Mouse (Mus musculus) limb, embryonic 14.5 days (tissue): ENCODE measurements around the gene Olfr552. TPM values are rescaled to one million over a fixed set of nuclear protein-coding genes. Genes with fewer than 3 reads are reported as not detected.

Source experiments
- ATAC-seq: fragments of 200-750 bp; cut with Nextera tagmentation; 2 replicates; pipeline ENCODE4 v1.8.0; 2017; ENCODE audit warnings: low read depth, moderate number of reproducible peaks, moderate TSS enrichment; ENCODE audit not compliant: low FRiP score
- DNase-seq: peaks from one replicate; pipeline ENCODE4 v3.0.0-alpha.2; 2015; ENCODE audit warnings: low spot score
- H3K27ac ChIP-seq: fragments of 300-500 bp; sonication (generic); replicated peaks from 2 replicates; pipeline ENCODE4 v1.5.1; 2014; ENCODE audit warnings: low read depth, mild to moderate bottlenecking, low read length, moderate library complexity, mixed read lengths
- H3K27me3 ChIP-seq: fragments of 300-500 bp; sonication (generic); 2 replicates; pipeline ENCODE4 v1.6.1; 2014; ENCODE audit warnings: low read length, mixed read lengths; ENCODE audit not compliant: control insufficient read depth, insufficient read depth
- H3K36me3 ChIP-seq: fragments of 300-500 bp; sonication (generic); 2 replicates; pipeline ENCODE4 v1.6.1; 2014; ENCODE audit warnings: mild to moderate bottlenecking, low read length, moderate library complexity, mixed read lengths; ENCODE audit not compliant: control insufficient read depth, insufficient read depth
- H3K4me1 ChIP-seq: fragments of 300-500 bp; sonication (generic); 2 replicates; pipeline ENCODE4 v1.6.1; 2014; ENCODE audit warnings: antibody characterized with exemption, low read length, mixed read lengths; ENCODE audit not compliant: control insufficient read depth, insufficient read depth
- H3K4me2 ChIP-seq: fragments of 300-500 bp; sonication (generic); replicated peaks from 2 replicates; pipeline ENCODE4 v1.6.1; 2014; ENCODE audit warnings: low read depth, mild to moderate bottlenecking, low read length, moderate library complexity; ENCODE audit not compliant: severe bottlenecking
- H3K4me3 ChIP-seq: fragments of 300-500 bp; sonication (generic); replicated peaks from 2 replicates; pipeline ENCODE4 v1.5.1; 2014; ENCODE audit warnings: low read length
- H3K9ac ChIP-seq: fragments of 300-500 bp; sonication (generic); 2 replicates; pipeline ENCODE4 v1.6.1; 2014; ENCODE audit warnings: mild to moderate bottlenecking, low read depth, low read length, moderate library complexity; ENCODE audit not compliant: severe bottlenecking
- H3K9me3 ChIP-seq: fragments of 300-500 bp; sonication (generic); 2 replicates; pipeline ENCODE4 v1.6.1; 2016; ENCODE audit warnings: low read length; ENCODE audit not compliant: control insufficient read depth
- POLR2A ChIP-seq: fragments of 200-500 bp; IDR thresholded peaks from 2 replicates; pipeline ENCODE4 v1.8.0; 2012; ENCODE audit warnings: inconsistent platforms, mild to moderate bottlenecking, moderate library complexity, borderline replicate concordance; ENCODE audit not compliant: insufficient read depth, insufficient read length; ENCODE audit errors: extremely low read depth
- WGBS: fragments of 180-500 bp; shearing (Covaris S2); extraction: QIAGEN DNeasy Blood & Tissue Kit; methylation state at CpG from one replicate; pipeline ENCODE4 v1.1.7; 2014; 5-methylcytosine and 5-hydroxymethylcytosine counted together
- polyA plus RNA-seq, 2 experiments: library from polyadenylated mRNA; depleted of rRNA in 1 of 2; stranded (reverse) in 1 of 2; unstranded in 1 of 2; fragments of >200 nt; fragmentation: Nextera tagmentation in 1 of 2; extraction: Ambion mirVana in 1 of 2; gene quantifications; 2 replicates each; pipeline versions ENCODE4 v1.2.1 to v1.2.3; 2012 to 2014

Olfr552 gene
- polyA plus RNA-seq, 2 experiments: not detected

DNA sequence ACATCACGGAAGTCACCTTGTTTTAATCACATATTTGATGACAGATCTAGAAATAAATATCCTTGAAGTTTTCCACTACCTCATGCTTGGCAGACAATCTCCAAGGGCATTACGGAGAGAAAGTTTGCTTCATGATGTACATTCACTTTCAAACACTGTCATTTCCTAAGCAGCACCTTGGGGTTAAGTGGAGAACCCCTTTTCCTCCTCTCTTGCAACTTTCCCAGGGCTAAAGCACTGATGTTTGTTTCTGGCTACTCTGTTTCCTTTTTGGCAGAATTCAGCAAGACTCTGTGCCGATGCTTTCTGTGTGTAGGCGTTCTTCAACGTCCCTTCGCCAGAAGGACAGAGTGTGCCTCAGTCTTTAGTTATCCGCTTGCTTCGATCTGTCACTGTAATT lies 26.4 kb upstream of the Olfr552 start, which contains the start of gene Olfr550:
TSS of gene Olfr550 (plus strand) at position 301 of the 400 bp plus-strand sequence.
- TF ChIP-seq POLR2A: no peak
- Histone ChIP-seq H3K4me2 (no peak within 1 kb of the TSS), H3K4me1 (no peaks in the 10 kb centered on the region), H3K27me3 (no peaks in the 10 kb centered on the region), H3K9ac (no peak within 1 kb of the TSS), H3K27ac (no peak within 1 kb of the TSS), H3K36me3 (no peaks in the 10 kb centered on the region), H3K4me3 (no peak within 1 kb of the TSS), H3K9me3 (no peaks in the 10 kb centered on the region)
- no peak for ATAC-seq
- 88% methylated on average over 8 of the region's 8 CpGs for WGBS
- no peak for DNase-seq

DNA sequence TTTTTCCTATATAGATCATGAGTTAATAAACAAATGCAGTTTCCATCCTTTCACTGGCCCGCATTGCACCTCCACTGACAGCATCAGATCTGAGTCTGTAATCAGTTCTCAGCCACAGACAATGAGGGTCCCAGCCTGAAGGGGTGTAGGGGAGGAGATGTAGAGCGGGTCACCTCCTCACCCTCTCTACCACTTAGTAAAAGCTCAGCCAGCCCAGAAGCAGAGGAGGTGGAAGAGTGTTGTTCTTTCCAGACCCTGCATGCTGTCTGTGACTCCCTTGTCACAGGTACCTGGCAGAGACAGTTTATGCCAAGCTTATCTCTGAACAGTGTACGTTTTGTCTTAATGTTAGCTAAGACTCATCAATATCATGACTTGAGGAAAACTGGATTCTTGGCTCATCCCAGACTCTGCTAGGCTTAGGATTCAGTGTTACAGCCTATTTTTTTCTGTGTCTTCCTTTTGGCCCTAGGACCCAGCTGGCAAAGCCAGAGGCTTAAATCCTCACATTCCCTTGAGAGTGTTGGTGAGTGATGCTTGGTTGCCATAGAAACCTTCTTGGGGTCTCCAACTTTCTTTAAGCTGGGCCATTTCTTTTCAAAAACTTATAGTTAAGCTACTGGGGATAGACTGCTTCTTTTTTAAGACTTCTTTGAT lies 24.3 kb upstream of the Olfr552 start:
- no peaks in the 10 kb centered on the region for H3K9me3 ChIP-seq
- no peaks in the 10 kb centered on the region for H3K36me3 ChIP-seq
- no peak for ATAC-seq
- H3K9ac ChIP-seq: no peak overlapping the region
- no peak overlapping the region for H3K4me3 ChIP-seq
- 80% methylated on average over 3 of the region's 3 CpGs for WGBS
- no peak for TF ChIP-seq POLR2A
- no peak overlapping the region for H3K27ac ChIP-seq
- no peaks in the 10 kb centered on the region for H3K4me1 ChIP-seq
- no peak overlapping the region for H3K4me2 ChIP-seq
- DNase-seq: no peak
- H3K27me3 ChIP-seq: no peaks in the 10 kb centered on the region

DNA sequence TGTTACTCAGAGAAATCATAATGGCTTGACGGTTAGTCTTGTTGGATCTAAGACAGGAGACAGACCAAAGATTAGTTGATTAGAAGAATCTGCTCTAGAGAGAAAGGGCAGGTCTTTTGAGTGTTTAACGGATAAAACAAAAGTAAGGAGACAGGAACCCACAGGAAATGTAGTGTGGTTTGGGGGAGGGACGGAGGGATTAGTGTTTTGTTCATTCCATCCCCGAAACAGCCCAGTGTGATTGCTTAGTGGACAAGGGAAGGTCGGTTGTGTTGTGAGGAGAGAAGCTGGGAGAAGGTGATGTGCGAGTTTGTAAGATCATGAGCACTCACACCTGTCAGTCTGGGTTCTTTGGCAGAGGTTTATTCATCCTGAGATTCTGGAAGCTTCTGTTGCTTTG lies 21.6 kb upstream of the Olfr552 start:
- WGBS: 76% methylated on average over 6 of the region's 6 CpGs
- no peak for ATAC-seq
- TF ChIP-seq POLR2A: no peak

DNA sequence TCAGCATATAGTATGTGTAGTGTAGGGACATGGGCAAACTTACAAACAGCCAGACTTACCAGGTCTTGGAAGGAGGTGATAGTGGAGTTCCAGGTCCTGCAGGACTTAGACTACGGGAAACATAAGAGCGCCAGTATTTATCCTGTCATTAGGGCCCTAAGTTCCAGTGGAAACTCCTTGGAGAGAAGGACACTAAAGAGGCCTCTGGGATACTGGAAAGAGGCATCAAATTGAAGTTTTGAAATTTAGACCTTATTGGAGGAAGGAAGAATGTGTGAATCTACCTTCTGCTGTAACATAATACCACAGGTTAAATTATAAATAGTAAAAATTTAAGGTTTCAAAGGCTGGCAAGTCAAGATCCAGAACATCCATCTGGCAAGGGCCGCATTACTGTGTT lies 5.8 kb upstream of the Olfr552 start, which contains the start of gene Olfr551:
TSS of gene Olfr551 (minus strand) at position 101 of the 400 bp plus-strand sequence.
- WGBS: 87% methylated on average over 3 of the region's 3 CpGs
- Histone ChIP-seq H3K9ac (no peak within 1 kb of the TSS), H3K4me1 (no peaks in the 10 kb centered on the region), H3K9me3 (no peaks in the 10 kb centered on the region), H3K27ac (no peak within 1 kb of the TSS), H3K4me3 (no peak within 1 kb of the TSS), H3K36me3 (no peaks in the 10 kb centered on the region), H3K27me3 (no peaks in the 10 kb centered on the region), H3K4me2 (no peak within 1 kb of the TSS)
- no peak for TF ChIP-seq POLR2A
- DNase-seq (no peak), ATAC-seq (no peak)

More for the DNA sequence above, 21.6 kb upstream of the Olfr552 start:
- no peak overlapping the region for H3K27ac ChIP-seq
- H3K4me2 ChIP-seq: no peak overlapping the region
- H3K4me3 ChIP-seq: no peak overlapping the region
- no peaks in the 10 kb centered on the region for H3K9me3 ChIP-seq
- no peak for DNase-seq
- H3K27me3 ChIP-seq: no peaks in the 10 kb centered on the region
- no peak overlapping the region for H3K9ac ChIP-seq
- H3K4me1 ChIP-seq: no peaks in the 10 kb centered on the region
- no peaks in the 10 kb centered on the region for H3K36me3 ChIP-seq

DNA sequence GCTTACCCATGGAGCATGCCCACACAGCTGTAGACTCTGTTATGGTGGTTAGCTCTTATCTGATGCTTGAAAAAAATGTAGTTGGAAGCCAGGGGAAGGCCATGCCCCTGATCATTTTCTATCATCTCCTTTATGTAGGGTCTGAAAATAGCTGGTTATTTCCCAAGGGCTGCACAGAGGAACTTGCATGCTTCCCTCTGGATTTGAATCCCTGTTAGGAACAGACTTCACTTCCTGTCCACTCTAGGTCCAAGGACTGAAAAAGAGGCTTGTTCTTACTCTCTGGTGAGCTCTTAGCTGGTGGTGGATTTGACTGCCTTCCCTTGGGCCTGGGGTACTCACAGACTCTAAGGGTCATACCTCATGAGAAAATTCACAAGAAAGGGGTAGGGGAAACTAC lies 20.5 kb downstream of the Olfr552 start, which contains the start of gene Olfr553:
TSS of gene Olfr553 (minus strand) at position 101 of the 400 bp plus-strand sequence.
- Histone ChIP-seq H3K27me3 (no peaks in the 10 kb centered on the region), H3K27ac (no peak within 1 kb of the TSS), H3K4me2 (no peak within 1 kb of the TSS), H3K4me3 (no peak within 1 kb of the TSS), H3K4me1 (no peaks in the 10 kb centered on the region), H3K9me3 (no peaks in the 10 kb centered on the region), H3K9ac (no peak within 1 kb of the TSS), H3K36me3 (no peaks in the 10 kb centered on the region)
- no peak for ATAC-seq
- no peak for DNase-seq
- no peak for TF ChIP-seq POLR2A
